Mouse (Mus musculus) hindbrain, embryonic 12.5 days (tissue): ENCODE results near the gene Gtf2a1. TPM values are rescaled to one million over a fixed set of nuclear protein-coding genes. Genes with fewer than 3 reads are reported as not detected.
A peak's percentile ranks its signal among the peaks of the same experiment; 100 is the strongest.
"Not testable (repeated sequence)": the region's sequence is repeated elsewhere in the genome, so short reads cannot be mapped to it uniquely, and the experiment has no call there.

Experiments used
- ATAC-seq: fragments of 200-750 bp; cut with Nextera tagmentation; 2 replicates; pipeline ENCODE4 v1.8.0; 2017; ENCODE audit warnings: moderate TSS enrichment; ENCODE audit not compliant: low FRiP score
- H3K27ac ChIP-seq: fragments of 300-500 bp; sonication (generic); 2 replicates; pipeline ENCODE4 v1.5.1; 2016; ENCODE audit warnings: mild to moderate bottlenecking
- H3K27me3 ChIP-seq: fragments of 300-500 bp; sonication (generic); 2 replicates; pipeline ENCODE4 v1.6.1; 2016; ENCODE audit warnings: mild to moderate bottlenecking
- H3K36me3 ChIP-seq: fragments of 300-500 bp; sonication (generic); 2 replicates; pipeline ENCODE4 v1.6.1; 2016; ENCODE audit warnings: mild to moderate bottlenecking
- H3K4me1 ChIP-seq: fragments of 300-500 bp; sonication (generic); 2 replicates; pipeline ENCODE4 v1.6.1; 2016
- H3K4me2 ChIP-seq: fragments of 300-500 bp; sonication (generic); replicated peaks from 2 replicates; pipeline ENCODE4 v1.6.1; 2016; ENCODE audit warnings: mild to moderate bottlenecking
- H3K4me3 ChIP-seq: fragments of 300-500 bp; sonication (generic); 2 replicates; pipeline ENCODE4 v1.5.1; 2016; ENCODE audit warnings: mild to moderate bottlenecking
- H3K9ac ChIP-seq: fragments of 300-500 bp; sonication (generic); 2 replicates; pipeline ENCODE4 v1.6.1; 2016; ENCODE audit warnings: mild to moderate bottlenecking, moderate library complexity
- H3K9me3 ChIP-seq: fragments of 300-500 bp; sonication (generic); replicated peaks from 2 replicates; pipeline ENCODE4 v1.6.1; 2016; ENCODE audit warnings: mild to moderate bottlenecking
- WGBS: fragments of 180-500 bp; shearing (Covaris S2); methylation state at CpG from one replicate; pipeline ENCODE4 v1.1.7; 2016; 5-methylcytosine and 5-hydroxymethylcytosine counted together
- polyA plus RNA-seq: library from polyadenylated mRNA; unstranded; fragments of >200 nt; fragmentation: Nextera tagmentation; extraction: Ambion mirVana; gene quantifications from 2 replicates; pipeline ENCODE4 v1.2.1, GENCODE M21; 2016

The Gtf2a1 gene
- polyA plus RNA-seq, 1 experiment from 2014 or later = 78.2 TPM

GRCm38 (mm10) chr12:91569255-91569654 lies 21.0 kb downstream of the Gtf2a1 start:
- no peaks in the 10 kb centered on the region for H3K9me3 ChIP-seq
- peaks cover 74% of the 10 kb centered on the region for H3K36me3 ChIP-seq
- no peaks in the 10 kb centered on the region for H3K4me1 ChIP-seq
- no peak overlapping the region for H3K4me3 ChIP-seq
- H3K4me2 ChIP-seq = no peak overlapping the region
- 83% methylated on average over 3 of the region's 3 CpGs for WGBS
- H3K27ac ChIP-seq = no peak overlapping the region
- no peak overlapping the region for H3K9ac ChIP-seq
- no peak for ATAC-seq
- no peaks in the 10 kb centered on the region for H3K27me3 ChIP-seq

GRCm38 (mm10) chr12:91567145-91567544 lies 23.1 kb downstream of the Gtf2a1 start:
- Histone ChIP-seq H3K27me3 (no peaks in the 10 kb centered on the region), H3K9me3 (no peaks in the 10 kb centered on the region), H3K9ac (no peak overlapping the region), H3K4me2 (no peak overlapping the region), H3K4me3 (no peak overlapping the region), H3K27ac (no peak overlapping the region), H3K36me3 (peaks cover 73% of the 10 kb centered on the region), H3K4me1 (no peaks in the 10 kb centered on the region)
- WGBS = 95% methylated on average over 4 of the region's 4 CpGs
- no peak for ATAC-seq

GRCm38 (mm10) chr12:91558152-91558551 lies 32.1 kb downstream of the Gtf2a1 start:
- H3K36me3 ChIP-seq = peaks cover 20% of the 10 kb centered on the region
- WGBS = 60% methylated on average over 4 of the region's 4 CpGs
- H3K27ac ChIP-seq, H3K9me3 ChIP-seq, H3K4me2 ChIP-seq, ATAC-seq, H3K4me1 ChIP-seq, H3K4me3 ChIP-seq, H3K27me3 ChIP-seq, H3K9ac ChIP-seq: not testable (repeated sequence)

- H3K4me2 ChIP-seq, H3K27me3 ChIP-seq, H3K9ac ChIP-seq, H3K4me1 ChIP-seq, ATAC-seq, H3K9me3 ChIP-seq, H3K4me3 ChIP-seq, H3K27ac ChIP-seq: not testable (repeated sequence)
- 82% methylated on average over 8 of the region's 8 CpGs for WGBS
- peaks cover 13% of the 10 kb centered on the region for H3K36me3 ChIP-seq
Observed at GRCm38 (mm10) chr12:91557358-91558005, 32.8 kb downstream of the Gtf2a1 start.

- Histone ChIP-seq H3K27me3 (no peaks in the 10 kb centered on the region), H3K4me1 (peaks cover 5% of the 10 kb centered on the region; the same call in 1 of the 2 replicates), H3K4me3 (no peak overlapping the region), H3K9ac (no peak overlapping the region), H3K9me3 (no peaks in the 10 kb centered on the region), H3K27ac (no peak overlapping the region), H3K4me2 (peak overlapping the region; percentile 6; the same call in 1 of the 2 replicates), H3K36me3 (peaks cover 2% of the 10 kb centered on the region)
- WGBS = 64% methylated on average over 19 of the region's 19 CpGs
- ATAC-seq = peak; percentile 90
Observed at GRCm38 (mm10) chr12:91551773-91552526, 38.3 kb downstream of the Gtf2a1 start.

GRCm38 (mm10) chr12:91549471-91549870 lies 40.8 kb downstream of the Gtf2a1 start:
- ATAC-seq = no peak
- H3K9ac ChIP-seq = no peak overlapping the region
- H3K9me3 ChIP-seq = no peaks in the 10 kb centered on the region
- no peaks in the 10 kb centered on the region; the same call in 1 of the 2 replicates for H3K36me3 ChIP-seq
- no peak overlapping the region for H3K4me3 ChIP-seq
- no peaks in the 10 kb centered on the region for H3K27me3 ChIP-seq
- 79% methylated on average over 9 of the region's 9 CpGs for WGBS
- peaks cover 5% of the 10 kb centered on the region; the same call in 1 of the 2 replicates for H3K4me1 ChIP-seq
- no peak overlapping the region for H3K27ac ChIP-seq
- H3K4me2 ChIP-seq = no peak overlapping the region

GRCm38 (mm10) chr12:91540202-91540601 lies 50.1 kb downstream of the Gtf2a1 start:
- 93% methylated on average over 7 of the region's 7 CpGs for WGBS
- H3K36me3 ChIP-seq = no peaks in the 10 kb centered on the region
- H3K4me1 ChIP-seq = no peaks in the 10 kb centered on the region
- no peaks in the 10 kb centered on the region for H3K9me3 ChIP-seq
- H3K27me3 ChIP-seq = no peaks in the 10 kb centered on the region
- H3K9ac ChIP-seq = no peak overlapping the region
- H3K4me2 ChIP-seq = no peak overlapping the region
- H3K4me3 ChIP-seq = no peak overlapping the region
- no peak for ATAC-seq
- no peak overlapping the region for H3K27ac ChIP-seq

GRCm38 (mm10) chr12:91534514-91534913 lies 55.8 kb downstream of the Gtf2a1 start:
- H3K36me3 ChIP-seq = no peaks in the 10 kb centered on the region
- no peak overlapping the region for H3K4me2 ChIP-seq
- H3K4me1 ChIP-seq = no peaks in the 10 kb centered on the region
- H3K27me3 ChIP-seq = no peaks in the 10 kb centered on the region
- WGBS = 86% methylated on average over 6 of the region's 6 CpGs
- H3K9ac ChIP-seq = no peak overlapping the region
- H3K4me3 ChIP-seq = no peak overlapping the region
- H3K27ac ChIP-seq = no peak overlapping the region
- no peak for ATAC-seq
- no peaks in the 10 kb centered on the region for H3K9me3 ChIP-seq

- 70% methylated on average over 3 of the region's 3 CpGs for WGBS
- no peak for ATAC-seq
- Histone ChIP-seq H3K36me3 (no peaks in the 10 kb centered on the region), H3K9ac (no peak overlapping the region), H3K4me1 (no peaks in the 10 kb centered on the region), H3K27me3 (no peaks in the 10 kb centered on the region), H3K27ac (no peak overlapping the region), H3K9me3 (no peaks in the 10 kb centered on the region), H3K4me3 (no peak overlapping the region), H3K4me2 (no peak overlapping the region)
Observed at GRCm38 (mm10) chr12:91523626-91524025, 66.7 kb downstream of the Gtf2a1 start.

- Histone ChIP-seq H3K27ac (no peak overlapping the region), H3K9me3 (no peaks in the 10 kb centered on the region), H3K4me1 (peaks cover 3% of the 10 kb centered on the region; the same call in 1 of the 2 replicates), H3K36me3 (no peaks in the 10 kb centered on the region), H3K27me3 (no peaks in the 10 kb centered on the region), H3K4me3 (no peak overlapping the region), H3K4me2 (no peak overlapping the region), H3K9ac (no peak overlapping the region)
- 68% methylated on average over 3 of the region's 3 CpGs for WGBS
- ATAC-seq = no peak
Observed at GRCm38 (mm10) chr12:91517808-91518207, 72.5 kb downstream of the Gtf2a1 start.

- Histone ChIP-seq H3K4me2 (no peak overlapping the region), H3K4me3 (no peak overlapping the region), H3K27me3 (no peaks in the 10 kb centered on the region), H3K36me3 (no peaks in the 10 kb centered on the region), H3K27ac (no peak overlapping the region), H3K9ac (no peak overlapping the region), H3K9me3 (no peaks in the 10 kb centered on the region), H3K4me1 (peaks cover 8% of the 10 kb centered on the region)
- 77% methylated on average over 6 of the region's 6 CpGs for WGBS
- no peak for ATAC-seq
Observed at GRCm38 (mm10) chr12:91513980-91514379, 76.3 kb downstream of the Gtf2a1 start.

GRCm38 (mm10) chr12:91511766-91512165 lies 78.5 kb downstream of the Gtf2a1 start:
- peak; percentile 46; the same call in 1 of the 2 replicates for ATAC-seq
- H3K27ac ChIP-seq = no peak overlapping the region
- no peak overlapping the region for H3K4me3 ChIP-seq
- H3K9ac ChIP-seq = no peak overlapping the region
- 37% methylated on average over 3 of the region's 3 CpGs for WGBS
- peaks cover 8% of the 10 kb centered on the region for H3K4me1 ChIP-seq
- no peaks in the 10 kb centered on the region for H3K36me3 ChIP-seq
- H3K27me3 ChIP-seq = no peaks in the 10 kb centered on the region
- H3K9me3 ChIP-seq = no peaks in the 10 kb centered on the region
- H3K4me2 ChIP-seq = no peak overlapping the region
